Mouse (Mus musculus): ENCODE data around the gene Arid2. TPM values are rescaled to one million over a fixed set of nuclear protein-coding genes. Genes with fewer than 3 reads are reported as not detected.
A peak's percentile ranks its signal among the peaks of the same experiment; 100 is the strongest.

The Arid2 gene
- polyA plus RNA-seq, 1 experiment from 2014 or later, result 21.7 TPM

DNA sequence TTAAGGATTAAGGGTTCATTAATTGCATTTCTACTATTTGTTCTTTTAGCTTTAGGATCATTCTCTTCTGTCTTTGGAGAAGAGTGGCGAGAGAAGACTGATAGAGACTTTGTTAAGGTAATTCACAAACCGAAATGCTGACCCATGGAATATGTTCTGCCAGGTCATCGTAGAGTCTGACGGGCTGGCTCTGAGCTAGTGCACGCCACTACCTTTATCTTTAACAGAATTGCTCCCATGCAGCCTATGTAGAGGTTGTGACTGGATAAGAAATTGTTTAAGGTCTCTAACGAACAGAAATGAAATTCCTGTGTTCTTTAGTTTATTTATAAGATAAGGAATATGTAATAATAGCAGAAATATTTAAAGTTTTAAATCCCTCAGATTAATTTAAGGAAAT is 71.6 kb downstream of the Arid2 start:
- no peak overlapping the region for H3K4me3 ChIP-seq
- H3K36me3 ChIP-seq, result peaks cover 55% of the 10 kb centered on the region
- peaks cover 6% of the 10 kb centered on the region for H3K4me1 ChIP-seq
- ATAC-seq (ENCODE audit: borderline replicate concordance, extremely low read depth, low FRiP score, low TSS enrichment), result no peak
- H3K27me3 ChIP-seq, result no peaks in the 10 kb centered on the region
- H3K9me3 ChIP-seq, result no peaks in the 10 kb centered on the region
- no peak overlapping the region for H3K27ac ChIP-seq
- no peak overlapping the region for H3K9ac ChIP-seq
- 92% methylated on average over 6 of the region's 6 CpGs for WGBS
- H3K4me2 ChIP-seq, result no peak overlapping the region

DNA sequence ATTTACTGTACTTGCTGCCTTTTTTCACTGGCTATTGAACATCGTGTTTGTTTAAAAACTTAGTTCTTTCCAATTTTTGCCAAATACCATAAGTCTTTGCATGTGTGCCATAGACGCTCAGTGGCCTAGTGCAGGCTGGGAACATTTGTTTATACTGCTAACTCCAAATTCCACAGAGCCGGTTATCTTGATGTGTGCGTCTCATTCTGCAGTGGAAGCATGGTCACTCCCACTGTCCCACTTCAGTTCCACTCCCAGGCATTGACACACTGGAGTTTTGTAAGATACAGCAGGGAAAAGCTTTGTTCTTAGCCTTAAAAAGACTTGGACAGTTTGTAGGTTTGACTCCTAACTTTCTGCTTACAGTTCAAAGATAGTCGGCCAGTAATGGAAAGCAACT is 73.3 kb downstream of the Arid2 start:
- Histone ChIP-seq H3K9me3 (no peaks in the 10 kb centered on the region), H3K4me3 (no peak overlapping the region), H3K4me2 (no peak overlapping the region), H3K27ac (no peak overlapping the region), H3K4me1 (peaks cover 6% of the 10 kb centered on the region), H3K27me3 (no peaks in the 10 kb centered on the region), H3K36me3 (peaks cover 67% of the 10 kb centered on the region), H3K9ac (no peak overlapping the region)
- no peak for ATAC-seq (ENCODE audit: borderline replicate concordance, extremely low read depth, low FRiP score, low TSS enrichment)
- WGBS, result 34% methylated on average over 5 of the region's 5 CpGs

DNA sequence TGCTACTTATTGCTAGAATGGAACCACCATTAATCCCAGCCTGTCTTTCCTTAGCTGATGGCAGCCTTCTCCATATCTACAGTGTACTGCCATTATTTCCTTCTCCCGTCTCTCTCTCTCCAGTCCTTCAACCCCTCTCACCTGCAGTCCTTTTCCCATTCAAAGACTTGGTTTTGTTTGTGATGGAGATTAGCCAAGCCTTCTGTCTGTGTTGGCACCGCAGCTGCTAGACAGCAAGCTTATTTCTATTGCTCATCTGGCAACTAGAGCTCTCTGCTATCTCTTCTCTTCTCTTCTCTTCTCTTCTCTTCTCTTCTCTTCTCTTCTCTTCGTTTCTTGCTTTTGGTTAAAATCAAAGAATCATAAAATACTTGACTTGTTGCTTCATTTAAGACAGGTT is 78.0 kb downstream of the Arid2 start:
- peaks cover 6% of the 10 kb centered on the region for H3K4me1 ChIP-seq

DNA sequence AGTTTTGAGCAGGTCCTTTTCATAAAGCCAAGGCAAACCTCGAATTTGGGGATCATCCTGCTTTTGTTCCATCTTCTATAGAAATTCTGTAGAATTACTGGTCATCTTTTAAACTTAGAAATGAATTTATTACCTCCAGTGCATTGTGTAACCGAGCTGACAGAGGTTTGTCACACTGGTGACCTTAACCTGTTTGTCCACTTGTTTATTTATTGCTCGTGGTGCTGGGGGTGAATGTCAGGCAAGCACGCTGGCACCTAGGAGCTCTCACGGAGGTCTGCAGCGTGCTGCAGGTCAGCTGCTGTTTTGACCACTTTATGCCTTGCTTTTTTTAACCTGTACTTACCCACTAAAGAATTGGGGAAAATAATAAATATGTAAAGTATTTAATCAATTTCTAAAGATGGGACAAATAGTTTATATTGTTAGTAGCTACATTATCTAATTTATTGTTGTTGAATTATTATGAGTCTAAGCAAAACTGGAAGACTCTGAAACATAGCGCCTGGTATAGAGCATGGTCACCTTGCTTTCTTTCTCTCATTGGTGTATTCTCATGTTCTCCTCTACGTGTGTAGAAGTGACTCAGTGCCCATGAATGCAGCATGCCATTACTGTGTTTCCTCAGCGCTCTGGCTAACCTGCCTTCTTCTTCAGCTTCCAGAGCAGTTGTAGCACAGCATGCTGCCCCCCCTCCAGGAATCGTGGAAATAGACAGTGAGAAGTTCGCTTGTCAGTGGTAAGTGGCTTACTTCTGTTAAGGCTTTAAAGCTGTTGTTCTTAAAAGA is 79.1 kb downstream of the Arid2 start:
- Histone ChIP-seq H3K27ac (no peak overlapping the region), H3K9ac (no peak overlapping the region), H3K36me3 (peaks cover 72% of the 10 kb centered on the region), H3K4me1 (no peaks in the 10 kb centered on the region), H3K4me3 (no peak overlapping the region), H3K9me3 (no peaks in the 10 kb centered on the region), H3K27me3 (no peaks in the 10 kb centered on the region), H3K4me2 (no peak overlapping the region)
- no peak for ATAC-seq (ENCODE audit: borderline replicate concordance, extremely low read depth, low FRiP score, low TSS enrichment)
- WGBS, result 75% methylated on average over 11 of the region's 11 CpGs

More for the DNA sequence above, 78.0 kb downstream of the Arid2 start:
- Histone ChIP-seq H3K4me3 (no peak overlapping the region), H3K4me2 (no peak overlapping the region), H3K27me3 (no peaks in the 10 kb centered on the region), H3K9ac (no peak overlapping the region), H3K36me3 (peaks cover 70% of the 10 kb centered on the region), H3K9me3 (no peaks in the 10 kb centered on the region), H3K27ac (no peak overlapping the region)
- 80% methylated on average over 3 of the region's 3 CpGs for WGBS
- ATAC-seq (ENCODE audit: borderline replicate concordance, extremely low read depth, low FRiP score, low TSS enrichment), result no peak

DNA sequence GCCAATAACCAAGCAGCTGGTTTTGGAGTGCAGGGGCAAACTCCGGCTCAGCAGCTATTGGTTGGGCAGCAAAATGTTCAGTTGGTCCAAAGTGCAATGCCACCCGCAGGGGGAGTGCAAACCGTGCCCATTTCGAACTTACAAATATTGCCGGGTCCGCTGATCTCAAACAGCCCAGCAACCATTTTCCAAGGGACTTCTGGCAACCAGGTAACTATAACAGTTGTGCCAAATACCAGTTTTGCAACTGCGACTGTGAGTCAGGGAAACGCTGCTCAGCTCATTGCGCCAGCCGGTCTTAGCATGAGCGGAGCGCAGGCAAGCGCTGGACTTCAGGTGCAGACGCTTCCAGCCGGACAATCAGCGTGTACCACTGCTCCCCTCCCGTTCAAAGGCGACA is 84.0 kb downstream of the Arid2 start:
- H3K9ac ChIP-seq, result no peak overlapping the region
- H3K36me3 ChIP-seq, result peaks cover 50% of the 10 kb centered on the region
- H3K9me3 ChIP-seq, result no peaks in the 10 kb centered on the region
- WGBS, result 94% methylated on average over 18 of the region's 18 CpGs
- H3K4me2 ChIP-seq, result no peak overlapping the region
- no peaks in the 10 kb centered on the region for H3K27me3 ChIP-seq
- no peak overlapping the region for H3K27ac ChIP-seq
- H3K4me3 ChIP-seq, result no peak overlapping the region
- H3K4me1 ChIP-seq, result no peaks in the 10 kb centered on the region
- ATAC-seq (ENCODE audit: borderline replicate concordance, extremely low read depth, low FRiP score, low TSS enrichment), result no peak

DNA sequence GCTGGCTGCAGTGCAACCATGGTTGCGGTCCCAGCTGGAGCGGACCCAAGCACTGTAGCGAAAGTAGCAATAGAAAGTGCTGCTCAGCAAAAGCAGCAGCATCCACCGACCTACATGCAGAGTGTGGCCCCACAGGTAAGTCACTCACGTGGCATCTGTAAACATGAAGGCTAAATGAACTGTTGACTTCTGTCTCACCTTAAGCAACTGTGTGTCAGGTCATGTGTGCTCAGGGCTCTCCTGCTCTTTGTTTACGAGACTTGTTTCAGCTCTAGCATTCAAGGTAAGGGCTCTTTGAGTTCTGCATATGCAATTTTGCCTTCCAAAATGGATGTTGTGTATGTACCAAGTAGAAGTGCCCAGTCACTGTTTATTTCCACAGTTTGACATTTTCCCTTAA is 85.3 kb downstream of the Arid2 start:
- Histone ChIP-seq H3K27ac (no peak overlapping the region), H3K36me3 (peaks cover 48% of the 10 kb centered on the region), H3K9ac (no peak overlapping the region), H3K4me3 (no peak overlapping the region), H3K27me3 (no peaks in the 10 kb centered on the region), H3K4me1 (0 out of 2 replicates have a peak, but pooled peaks cover 8% of the 10 kb centered on the region), H3K4me2 (no peak overlapping the region), H3K9me3 (no peaks in the 10 kb centered on the region)
- ATAC-seq (ENCODE audit: borderline replicate concordance, extremely low read depth, low FRiP score, low TSS enrichment), result no peak
- WGBS, result 78% methylated on average over 6 of the region's 6 CpGs

DNA sequence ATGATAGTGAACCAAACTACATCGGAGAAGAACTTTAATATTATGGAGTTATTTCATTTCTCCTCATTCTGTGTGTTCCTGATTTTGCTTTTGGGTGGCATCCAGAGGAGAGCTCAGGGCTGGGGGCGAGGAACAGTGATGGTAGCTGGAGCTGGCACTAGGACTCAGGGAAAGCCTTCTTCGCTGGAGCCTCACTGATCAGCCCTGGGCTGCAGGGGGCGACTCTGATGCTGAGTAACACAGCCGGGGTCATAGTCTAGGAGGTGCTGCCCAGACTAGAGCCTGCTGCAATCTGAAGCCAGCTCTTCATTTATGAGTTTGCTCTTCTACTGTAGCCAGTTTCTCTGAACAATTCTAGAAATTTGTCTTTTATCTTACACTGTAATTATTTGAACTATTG is 85.8 kb downstream of the Arid2 start:
- WGBS, result 85% methylated on average over 5 of the region's 5 CpGs
- no peak overlapping the region for H3K9ac ChIP-seq
- ATAC-seq (ENCODE audit: borderline replicate concordance, extremely low read depth, low FRiP score, low TSS enrichment), result no peak
- no peak overlapping the region for H3K27ac ChIP-seq
- peaks cover 48% of the 10 kb centered on the region for H3K36me3 ChIP-seq
- no peak overlapping the region for H3K4me3 ChIP-seq
- H3K9me3 ChIP-seq, result no peaks in the 10 kb centered on the region
- no peak overlapping the region for H3K4me2 ChIP-seq
- 0 out of 2 replicates have a peak, but pooled peaks cover 8% of the 10 kb centered on the region for H3K4me1 ChIP-seq
- H3K27me3 ChIP-seq, result no peaks in the 10 kb centered on the region

DNA sequence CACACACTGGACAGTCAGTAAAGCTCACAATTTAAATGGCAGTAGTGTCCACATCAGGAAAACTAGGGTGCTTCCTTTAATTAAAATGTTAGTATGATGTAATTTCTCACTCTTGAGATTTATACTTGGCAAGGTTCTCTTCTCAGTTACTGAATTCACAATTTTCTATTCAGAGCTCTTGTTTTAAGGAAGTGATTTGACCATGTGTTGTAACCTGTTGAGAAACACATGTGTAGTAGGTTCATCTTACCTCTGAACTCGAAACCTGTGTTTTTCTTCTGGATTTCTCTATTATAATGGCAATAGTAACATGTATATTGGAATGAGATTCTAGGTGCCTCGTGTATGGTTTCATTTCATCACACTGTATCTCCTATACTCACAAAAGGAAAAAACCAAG is 88.9 kb downstream of the Arid2 start:
- Histone ChIP-seq H3K27me3 (no peaks in the 10 kb centered on the region), H3K9ac (no peak overlapping the region), H3K4me3 (no peak overlapping the region), H3K36me3 (peaks cover 36% of the 10 kb centered on the region), H3K9me3 (no peaks in the 10 kb centered on the region), H3K4me1 (0 out of 2 replicates have a peak, but pooled peaks cover 8% of the 10 kb centered on the region), H3K4me2 (no peak overlapping the region), H3K27ac (no peak overlapping the region)
- no peak for ATAC-seq (ENCODE audit: borderline replicate concordance, extremely low read depth, low FRiP score, low TSS enrichment)
- 92% methylated on average over 2 of the region's 2 CpGs for WGBS

DNA sequence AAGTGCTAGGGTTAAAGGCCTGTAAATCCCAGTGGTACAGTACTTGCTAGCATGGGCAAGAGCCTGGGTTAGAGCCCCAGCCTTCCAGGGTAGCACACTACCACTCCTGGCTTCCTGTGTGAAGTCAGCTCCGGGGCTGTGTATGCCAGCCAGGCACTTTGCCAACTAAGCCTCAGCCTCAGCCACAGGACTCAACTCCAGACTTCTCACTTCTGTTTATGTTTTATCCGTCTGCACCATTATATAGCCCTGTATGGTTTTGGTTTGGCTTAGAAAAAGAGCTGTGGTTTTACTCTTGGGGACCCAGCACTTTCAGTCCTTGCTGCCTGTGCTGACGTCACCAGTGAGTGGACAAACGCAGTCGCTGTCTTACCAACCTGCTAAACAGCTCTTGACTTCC is 89.9 kb downstream of the Arid2 start:
- Histone ChIP-seq H3K9ac (no peak overlapping the region), H3K4me1 (0 out of 2 replicates have a peak, but pooled peaks cover 8% of the 10 kb centered on the region), H3K9me3 (no peaks in the 10 kb centered on the region), H3K36me3 (peaks cover 28% of the 10 kb centered on the region), H3K27me3 (no peaks in the 10 kb centered on the region), H3K27ac (peak overlapping the region; percentile 22; the same call in 1 of the 2 replicates), H3K4me2 (no peak overlapping the region), H3K4me3 (no peak overlapping the region)
- 55% methylated on average over 5 of the region's 5 CpGs for WGBS
- peak; percentile 64; the same call in 1 of the 2 replicates for ATAC-seq (ENCODE audit: borderline replicate concordance, extremely low read depth, low FRiP score, low TSS enrichment)

DNA sequence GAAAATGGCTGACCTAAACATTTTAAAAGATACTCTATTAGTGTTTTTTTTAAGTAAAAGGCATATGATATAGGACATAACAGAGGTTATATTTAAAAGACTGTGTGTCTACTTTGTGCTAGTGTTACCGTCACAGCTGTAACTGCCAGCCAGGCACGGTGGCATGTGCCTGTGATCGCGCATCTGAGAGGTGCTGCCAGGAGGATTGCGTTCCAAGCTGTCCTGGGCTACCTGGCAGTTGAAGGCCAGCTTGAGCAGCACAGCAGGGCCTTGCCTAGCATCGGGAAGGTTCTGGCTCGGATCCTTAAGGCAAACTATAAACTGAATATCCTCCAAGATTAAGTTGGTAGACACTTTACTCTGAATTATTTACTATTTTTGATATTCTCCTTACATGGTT is 90.4 kb downstream of the Arid2 start:
- no peak for ATAC-seq (ENCODE audit: borderline replicate concordance, extremely low read depth, low FRiP score, low TSS enrichment)
- Histone ChIP-seq H3K4me2 (no peak overlapping the region), H3K9me3 (no peaks in the 10 kb centered on the region), H3K4me3 (no peak overlapping the region), H3K27me3 (no peaks in the 10 kb centered on the region), H3K36me3 (peaks cover 27% of the 10 kb centered on the region), H3K27ac (no peak overlapping the region), H3K9ac (no peak overlapping the region), H3K4me1 (0 out of 2 replicates have a peak, but pooled peaks cover 8% of the 10 kb centered on the region)
- WGBS, result 82% methylated on average over 7 of the region's 7 CpGs

DNA sequence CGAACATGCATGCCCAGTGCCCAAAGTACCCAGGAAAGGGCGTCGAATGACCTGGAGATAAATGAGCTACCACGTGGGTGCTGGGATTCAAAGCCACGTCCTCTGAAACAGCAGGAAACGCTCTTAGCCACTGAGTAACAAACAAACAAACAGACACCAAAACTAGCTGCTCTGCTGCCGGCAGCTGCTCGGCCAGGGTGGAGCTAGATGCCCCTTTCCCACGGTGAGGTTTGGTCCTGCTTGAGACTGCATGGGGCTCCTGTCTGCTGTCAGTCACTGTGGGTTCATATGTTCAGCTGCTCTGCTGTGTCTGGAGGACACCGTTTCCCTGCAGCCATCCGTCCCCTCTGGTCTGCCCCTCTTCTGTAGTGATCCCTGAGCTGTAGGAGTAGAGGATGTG is 94.9 kb downstream of the Arid2 start:
- H3K27ac ChIP-seq, result no peak overlapping the region
- no peak overlapping the region for H3K4me3 ChIP-seq
- 79% methylated on average over 11 of the region's 11 CpGs for WGBS
- no peak overlapping the region for H3K9ac ChIP-seq
- peaks cover 39% of the 10 kb centered on the region for H3K36me3 ChIP-seq
- H3K4me1 ChIP-seq, result 0 out of 2 replicates have a peak, but pooled peaks cover under 1% of the 10 kb centered on the region
- no peaks in the 10 kb centered on the region for H3K27me3 ChIP-seq
- no peak for ATAC-seq (ENCODE audit: borderline replicate concordance, extremely low read depth, low FRiP score, low TSS enrichment)
- no peak overlapping the region for H3K4me2 ChIP-seq
- no peaks in the 10 kb centered on the region for H3K9me3 ChIP-seq

DNA sequence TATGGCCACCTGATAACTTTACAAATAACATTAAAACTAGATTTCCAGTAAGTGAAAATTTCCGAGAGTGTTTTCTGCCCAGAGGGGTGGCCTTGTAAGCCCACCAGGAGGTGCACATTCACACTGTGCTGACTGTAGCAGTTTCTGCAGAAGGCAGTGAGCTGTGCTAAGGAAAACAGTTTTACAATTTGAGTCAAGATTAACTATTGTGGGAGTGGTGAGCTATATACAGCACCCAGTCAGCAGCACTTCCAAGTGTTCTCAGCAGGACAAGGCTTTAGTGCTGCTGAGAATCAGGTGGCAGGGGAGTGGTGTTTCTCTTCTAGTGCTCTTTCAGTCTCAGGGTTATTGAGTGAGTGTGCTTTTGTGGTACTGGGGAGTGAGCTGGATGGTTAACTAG is 101.2 kb downstream of the Arid2 start:
- H3K9ac ChIP-seq, result no peak overlapping the region
- no peak for ATAC-seq (ENCODE audit: borderline replicate concordance, extremely low read depth, low FRiP score, low TSS enrichment)
- WGBS, result 69% methylated on average over 1 of the region's 1 CpGs
- no peak overlapping the region for H3K4me3 ChIP-seq
- H3K27me3 ChIP-seq, result no peaks in the 10 kb centered on the region
- H3K4me2 ChIP-seq, result no peak overlapping the region
- peaks cover 38% of the 10 kb centered on the region for H3K36me3 ChIP-seq
- H3K9me3 ChIP-seq, result no peaks in the 10 kb centered on the region
- no peaks in the 10 kb centered on the region for H3K4me1 ChIP-seq
- H3K27ac ChIP-seq, result no peak overlapping the region

Measured in lung, embryonic 15.5 days (tissue).